Mouse (Mus musculus): ENCODE measurements around the gene Calml4.
"Not testable (repeated sequence)": the region's sequence is repeated elsewhere in the genome, so short reads cannot be mapped to it uniquely, and the experiment has no call there.

The Calml4 gene

GRCm38 (mm10) chr9:62857719-62858261 lies at the start of gene Calml4:
TSS of gene Calml4 (plus strand) at chr9:62858080.
- DNase-seq (ENCODE audit: low read depth, low spot score), result peak; percentile 83

- DNase-seq (ENCODE audit: low read depth, low spot score), result no peak
These were observed 47.8 kb upstream of the Calml4 start for GRCm38 (mm10) chr9:62810095-62810494.

GRCm38 (mm10) chr9:62810543-62811515 lies 47.1 kb upstream of the Calml4 start:
- peak; percentile 35 for DNase-seq (ENCODE audit: low read depth, low spot score)

- peak; percentile 93 for DNase-seq (ENCODE audit: low read depth, low spot score)
These were observed 46.3 kb upstream of the Calml4 start, which contains the start of gene Fem1b for GRCm38 (mm10) chr9:62811516-62812121. TSS of gene Fem1b (minus strand) at chr9:62811934.

GRCm38 (mm10) chr9:62812216-62813049 lies 45.4 kb upstream of the Calml4 start:
- DNase-seq (ENCODE audit: low read depth, low spot score), result no peak

- no peak for DNase-seq (ENCODE audit: low read depth, low spot score)
These were observed 43.1 kb upstream of the Calml4 start for GRCm38 (mm10) chr9:62814751-62815150.

- DNase-seq (ENCODE audit: low read depth, low spot score), result no peak
These were observed 41.4 kb upstream of the Calml4 start for GRCm38 (mm10) chr9:62816323-62817098.

- DNase-seq (ENCODE audit: low read depth, low spot score), result no peak
These were observed 40.7 kb upstream of the Calml4 start for GRCm38 (mm10) chr9:62817099-62817571.

GRCm38 (mm10) chr9:62817828-62818614 lies 39.9 kb upstream of the Calml4 start:
- DNase-seq (ENCODE audit: low read depth, low spot score), result no peak

- no peak for DNase-seq (ENCODE audit: low read depth, low spot score)
These were observed 38.4 kb upstream of the Calml4 start for GRCm38 (mm10) chr9:62819494-62819893.

- not testable (repeated sequence) for DNase-seq (ENCODE audit: low read depth, low spot score)
These were observed 38.0 kb upstream of the Calml4 start for GRCm38 (mm10) chr9:62819910-62820309.

- no peak for DNase-seq (ENCODE audit: low read depth, low spot score)
These were observed 37.1 kb upstream of the Calml4 start for GRCm38 (mm10) chr9:62820829-62821228.

- DNase-seq (ENCODE audit: low read depth, low spot score), result no peak
These were observed 36.1 kb upstream of the Calml4 start for GRCm38 (mm10) chr9:62821811-62822210.

GRCm38 (mm10) chr9:62825791-62826393 lies 32.0 kb upstream of the Calml4 start:
- DNase-seq (ENCODE audit: low read depth, low spot score), result no peak

- no peak for DNase-seq (ENCODE audit: low read depth, low spot score)
These were observed 31.4 kb upstream of the Calml4 start for GRCm38 (mm10) chr9:62826456-62826855.

- DNase-seq (ENCODE audit: low read depth, low spot score), result peak; percentile 51
These were observed 29.8 kb upstream of the Calml4 start for GRCm38 (mm10) chr9:62827939-62828652.

GRCm38 (mm10) chr9:62828662-62829086 lies 29.2 kb upstream of the Calml4 start:
- peak; percentile 97 for DNase-seq (ENCODE audit: low read depth, low spot score)

- DNase-seq (ENCODE audit: low read depth, low spot score), result no peak
These were observed 28.0 kb upstream of the Calml4 start for GRCm38 (mm10) chr9:62829877-62830276.

- DNase-seq (ENCODE audit: low read depth, low spot score), result no peak
These were observed 23.0 kb upstream of the Calml4 start for GRCm38 (mm10) chr9:62834906-62835305.

Measured in forelimb bud, embryonic 11.5 days (tissue).